Mouse (Mus musculus) bone marrow, adult 2 months (tissue): ENCODE measurements around the gene Tsc22d3. TPM values are rescaled to one million over a fixed set of nuclear protein-coding genes. Genes with fewer than 3 reads are reported as not detected.
"Not testable (repeated sequence)": the region's sequence is repeated elsewhere in the genome, so short reads cannot be mapped to it uniquely, and the experiment has no call there.

Experiments
- H3K27ac ChIP-seq: fragments of 200-500 bp; 2 replicates; pipeline ENCODE4 v1.5.1; 2012; ENCODE audit warnings: low read depth, mild to moderate bottlenecking, control low read depth, inconsistent platforms, low read length; ENCODE audit not compliant: control insufficient read depth, poor library complexity, insufficient read depth
- H3K4me1 ChIP-seq: fragments of 200-500 bp; 2 replicates; pipeline ENCODE4 v1.6.1; 2011; ENCODE audit warnings: low read length; ENCODE audit not compliant: control insufficient read depth, insufficient read depth
- H3K4me3 ChIP-seq: fragments of 200-500 bp; replicated peaks from 2 replicates; pipeline ENCODE3; 2011; ENCODE audit warnings: mild to moderate bottlenecking, low read depth, low read length, control low read depth; ENCODE audit not compliant: control insufficient read depth
- CTCF ChIP-seq: fragments of 200-500 bp; IDR thresholded peaks from 2 replicates; pipeline ENCODE4 v1.5.1; 2011; ENCODE audit warnings: low read length, control low read depth; ENCODE audit not compliant: control insufficient read depth, insufficient read depth
- POLR2A ChIP-seq: fragments of 200-500 bp; IDR thresholded peaks from 2 replicates; pipeline ENCODE4 v1.6.1; 2011; ENCODE audit warnings: low read depth, mild to moderate bottlenecking, control low read depth, low read length, borderline replicate concordance; ENCODE audit not compliant: control insufficient read depth
- WGBS: fragments of 180-500 bp; shearing (Covaris S2); methylation state at CpG from one replicate; pipeline ENCODE4 v1.1.7; 2018; 5-methylcytosine and 5-hydroxymethylcytosine counted together
- polyA plus RNA-seq: library from polyadenylated mRNA; stranded (reverse); fragments of >200 nt; gene quantifications from 2 replicates; pipeline ENCODE4 v1.2.4, GENCODE M21; 2011; ENCODE audit warnings: low replicate concordance; ENCODE audit not compliant: missing spikeins, insufficient read depth, insufficient read length

Gene Tsc22d3
- polyA plus RNA-seq, 1 experiment = 59.6 TPM

- peaks cover 1% of the 10 kb centered on the region; the same call in 1 of the 2 replicates for H3K4me1 ChIP-seq
Observed at GRCm38 (mm10) chrX:140513379-140513778, 87.1 kb downstream of the Tsc22d3 start.

DNA sequence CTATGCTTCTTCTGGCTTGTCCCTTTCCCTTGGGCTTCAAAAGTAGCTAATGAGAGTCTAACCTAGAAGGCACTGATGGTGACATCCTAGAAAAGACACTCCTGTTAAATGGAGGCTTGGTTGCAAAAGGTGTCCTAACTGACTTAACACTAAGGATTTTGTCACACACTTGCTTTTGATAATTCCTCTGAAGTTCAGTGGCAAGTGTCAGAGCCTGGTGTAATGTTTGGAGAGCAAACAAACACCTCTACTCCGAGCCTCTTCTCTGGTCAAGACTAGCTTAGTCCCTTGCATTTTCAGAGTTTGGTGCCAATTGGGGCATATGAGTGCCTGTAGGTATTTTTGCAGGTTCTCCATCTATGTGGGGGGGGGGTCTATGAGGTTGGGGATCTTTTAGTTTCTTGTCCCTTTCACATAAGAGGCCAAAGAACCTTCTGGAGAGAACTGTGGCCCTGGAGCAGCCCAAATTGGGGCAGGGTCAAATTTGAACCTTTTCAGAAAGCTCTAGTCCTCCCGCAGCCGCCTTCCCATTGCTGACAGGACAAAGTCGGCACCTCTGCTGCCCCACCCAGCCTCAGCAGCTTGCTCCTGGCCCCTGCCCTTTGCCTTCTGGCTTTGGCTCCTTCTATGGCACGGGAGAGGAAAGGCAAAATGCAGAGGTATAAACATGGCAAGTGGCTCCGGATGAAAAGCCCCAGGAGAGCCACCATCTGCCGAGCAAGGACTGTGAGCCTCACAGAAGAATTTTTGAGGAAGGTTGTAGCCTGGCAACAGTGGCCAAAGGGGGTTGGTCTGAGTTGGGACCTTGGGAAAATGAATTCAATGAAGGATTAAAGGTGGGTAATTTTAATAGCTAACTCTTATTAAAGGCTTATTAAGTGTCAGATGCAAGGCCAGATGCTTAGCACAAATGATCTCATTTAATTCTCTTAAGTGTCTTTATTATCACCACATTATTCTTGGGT lies 88.5 kb downstream of the Tsc22d3 start:
- no peak for TF ChIP-seq CTCF
- WGBS = 76% methylated on average over 7 of the region's 7 CpGs
- peaks cover 4% of the 10 kb centered on the region; the same call in 1 of the 2 replicates for H3K4me1 ChIP-seq
- no peak overlapping the region for H3K4me3 ChIP-seq
- H3K27ac ChIP-seq = no peak overlapping the region

More at GRCm38 (mm10) chrX:140513379-140513778, 87.1 kb downstream of the Tsc22d3 start:
- no peak overlapping the region for H3K4me3 ChIP-seq
- 33% methylated on average over 2 of the region's 2 CpGs for WGBS
- H3K27ac ChIP-seq = no peak overlapping the region
- no peak for TF ChIP-seq CTCF
- TF ChIP-seq POLR2A = no peak

DNA sequence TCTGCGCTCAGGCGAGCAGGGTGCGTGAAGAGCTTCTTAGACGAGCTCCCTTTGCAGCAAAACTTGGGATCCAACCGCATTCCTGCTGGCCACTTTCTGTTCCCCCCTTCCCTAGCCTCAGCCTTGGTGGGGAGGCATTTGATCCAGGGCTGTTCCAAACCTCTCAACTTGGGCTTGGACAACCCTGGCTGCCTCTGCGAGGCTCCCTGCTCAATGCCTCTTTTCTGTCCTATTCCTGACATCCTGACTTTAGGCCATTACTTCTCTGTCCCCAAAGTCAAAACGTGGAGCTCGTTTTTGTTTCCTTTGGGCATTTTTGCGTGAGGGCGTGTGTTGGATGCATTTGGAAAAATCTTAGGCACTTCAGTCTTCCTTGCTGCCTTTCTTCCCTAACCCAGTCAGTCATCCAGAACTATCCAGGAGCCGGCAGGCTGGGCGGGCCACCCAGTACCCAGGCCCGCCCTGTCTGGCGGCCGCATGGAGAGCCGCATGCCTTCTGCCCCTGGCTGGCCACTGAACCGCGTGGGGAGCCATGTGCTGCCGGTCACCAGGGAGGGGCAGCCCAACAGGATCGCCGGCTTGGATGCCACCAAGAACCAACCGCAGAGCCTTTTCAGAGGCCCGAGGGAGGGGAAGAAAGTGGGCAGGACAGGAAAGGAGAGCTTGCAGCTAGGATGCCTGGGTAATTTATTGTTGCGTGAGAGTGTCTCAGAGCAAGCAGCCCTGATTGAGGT lies 89.6 kb downstream of the Tsc22d3 start:
- H3K4me3 ChIP-seq = no peak overlapping the region
- peak overlapping the region; percentile 67 for H3K27ac ChIP-seq
- TF ChIP-seq CTCF = no peak
- TF ChIP-seq POLR2A = no peak
- 41% methylated on average over 24 of the region's 24 CpGs for WGBS
- peaks cover 4% of the 10 kb centered on the region; the same call in 1 of the 2 replicates for H3K4me1 ChIP-seq

DNA sequence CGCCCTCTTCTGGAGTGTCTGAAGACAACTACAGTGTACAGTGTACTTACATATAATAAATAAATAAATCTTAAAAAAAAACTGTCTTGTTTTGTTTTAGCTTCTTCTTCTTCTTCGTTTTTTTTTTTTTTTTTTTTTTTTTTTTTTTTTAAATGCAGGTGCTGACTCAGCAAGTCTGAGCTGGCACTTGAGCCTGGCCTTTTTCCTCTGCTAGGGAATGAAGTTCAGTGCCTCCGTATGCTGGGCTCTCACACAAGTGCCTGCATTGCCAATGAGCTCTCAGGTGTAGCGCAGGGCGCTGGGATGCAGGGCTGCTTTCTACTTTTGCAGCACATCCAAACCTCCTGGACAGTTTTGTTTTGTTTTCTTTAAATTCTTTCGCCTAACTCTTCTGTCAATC lies 90.6 kb downstream of the Tsc22d3 start:
- no peak overlapping the region for H3K4me3 ChIP-seq
- 44% methylated on average over 6 of the region's 6 CpGs for WGBS
- H3K4me1 ChIP-seq = peaks cover 4% of the 10 kb centered on the region; the same call in 1 of the 2 replicates
- TF ChIP-seq CTCF = no peak
- no peak for TF ChIP-seq POLR2A
- peak overlapping the region; percentile 61; the same call in 1 of the 2 replicates for H3K27ac ChIP-seq

DNA sequence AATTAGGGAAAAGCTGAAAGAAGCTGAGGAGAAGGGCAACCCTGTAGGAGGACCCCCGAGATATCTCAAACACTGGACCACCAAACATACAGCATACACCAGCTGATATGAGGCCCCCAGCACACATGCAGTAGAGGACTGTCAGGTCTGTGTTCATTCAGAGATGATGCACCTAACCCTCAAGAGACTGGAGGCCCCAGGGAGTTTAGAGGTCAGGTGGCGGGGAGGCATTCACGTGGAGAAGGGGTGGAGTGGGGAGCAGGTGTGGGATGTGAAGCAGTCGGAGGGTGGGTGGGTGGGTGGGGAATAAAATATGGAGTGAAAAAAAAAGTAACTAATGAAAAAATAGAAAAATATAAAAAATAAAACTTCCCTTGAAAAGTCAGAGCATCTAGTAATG lies 91.7 kb downstream of the Tsc22d3 start:
- WGBS = 57% methylated on average over 4 of the region's 4 CpGs
- H3K4me3 ChIP-seq, H3K27ac ChIP-seq, H3K4me1 ChIP-seq: not testable (repeated sequence)

DNA sequence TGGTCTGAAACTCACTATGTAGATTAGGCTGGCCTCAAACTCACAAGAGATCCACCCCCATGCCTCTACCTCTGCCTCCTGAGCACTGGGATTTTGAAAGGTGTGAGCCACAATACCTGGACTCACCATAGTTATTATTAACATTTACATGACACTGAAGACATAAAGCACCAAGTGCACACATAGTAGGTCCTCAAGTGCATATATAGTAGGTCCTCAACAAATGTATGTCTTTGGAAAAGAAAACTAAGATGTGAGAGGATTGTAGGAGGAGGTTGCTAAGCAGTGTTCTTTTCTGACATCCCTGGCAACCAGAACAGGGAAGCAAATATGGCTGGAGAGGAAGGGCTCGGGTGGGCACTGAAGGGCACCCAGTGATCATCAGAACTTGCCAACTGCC lies 93.1 kb downstream of the Tsc22d3 start:
- WGBS = 32% methylated on average over 1 of the region's 1 CpGs
- no peak overlapping the region for H3K4me3 ChIP-seq
- TF ChIP-seq CTCF (no peak), POLR2A (no peak)
- peaks cover 4% of the 10 kb centered on the region; the same call in 1 of the 2 replicates for H3K4me1 ChIP-seq
- peak overlapping the region; percentile 94 for H3K27ac ChIP-seq

DNA sequence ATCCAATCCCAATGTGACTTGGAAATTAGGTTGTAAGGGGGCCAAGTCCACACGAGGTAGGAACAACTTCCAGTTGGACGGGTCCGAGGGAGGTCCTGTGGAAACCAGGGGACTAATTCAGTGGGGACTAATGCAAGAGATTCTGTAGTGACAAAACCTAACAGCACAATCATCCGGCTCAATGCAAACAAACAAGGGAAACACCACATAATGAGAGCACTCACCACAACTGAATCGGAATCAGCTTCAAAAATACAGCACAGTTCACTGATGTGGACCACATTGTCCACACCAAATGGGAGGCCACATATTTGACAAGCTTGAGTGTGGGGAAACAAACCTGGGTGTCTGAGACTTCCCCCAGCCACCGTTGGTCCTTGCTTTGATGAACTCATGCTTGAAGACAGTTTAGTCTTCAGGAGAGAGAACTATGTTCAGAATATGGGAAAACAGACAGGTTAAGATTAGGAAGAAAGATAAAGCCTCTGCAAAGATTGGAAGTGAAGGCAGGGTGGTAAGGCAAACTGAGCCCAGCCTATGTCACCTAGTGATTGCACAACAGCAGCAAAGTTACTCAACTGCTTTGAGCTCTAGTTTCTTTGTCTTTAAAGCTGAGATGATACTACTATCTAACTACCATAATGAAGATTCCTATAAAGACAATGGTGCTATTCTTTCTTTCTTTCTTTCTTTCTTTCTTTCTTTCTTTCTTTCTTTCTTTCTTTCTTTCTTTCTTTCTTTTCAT lies 93.9 kb downstream of the Tsc22d3 start:
- no peak overlapping the region for H3K4me3 ChIP-seq
- WGBS = 25% methylated on average over 6 of the region's 6 CpGs

More for the DNA sequence above, 93.9 kb downstream of the Tsc22d3 start:
- peak overlapping the region; percentile 89 for H3K27ac ChIP-seq
- TF ChIP-seq CTCF (no peak), POLR2A (no peak)
- peaks cover 4% of the 10 kb centered on the region; the same call in 1 of the 2 replicates for H3K4me1 ChIP-seq
